Mouse (Mus musculus) liver, embryonic 13.5 days (tissue): ENCODE data around the gene Lrrk1. TPM values are rescaled to one million over a fixed set of nuclear protein-coding genes. Genes with fewer than 3 reads are reported as not detected.

Experiments used
- ATAC-seq: fragments of 200-750 bp; cut with Nextera tagmentation; 2 replicates; pipeline ENCODE4 v1.8.0; 2017; ENCODE audit warnings: low read depth, mild to moderate bottlenecking, moderate number of reproducible peaks, moderate library complexity
- DNase-seq: peaks from one replicate; pipeline ENCODE4 v3.0.0; 2022
- H3K27ac ChIP-seq: fragments of 300-500 bp; sonication (generic); 2 replicates; pipeline ENCODE4 v1.5.1; 2015; ENCODE audit warnings: moderate library complexity, mild to moderate bottlenecking, inconsistent platforms
- H3K27me3 ChIP-seq: fragments of 300-500 bp; sonication (generic); 2 replicates; pipeline ENCODE4 v1.6.1; 2015; ENCODE audit warnings: mild to moderate bottlenecking, inconsistent platforms
- H3K36me3 ChIP-seq: fragments of 300-500 bp; sonication (generic); 2 replicates; pipeline ENCODE4 v1.6.1; 2015; ENCODE audit warnings: mild to moderate bottlenecking, inconsistent platforms
- H3K4me1 ChIP-seq: fragments of 300-500 bp; sonication (generic); replicated peaks from 2 replicates; pipeline ENCODE4 v1.6.1; 2015; ENCODE audit warnings: inconsistent platforms
- H3K4me2 ChIP-seq: fragments of 300-500 bp; sonication (generic); 2 replicates; pipeline ENCODE4 v1.6.1; 2015; ENCODE audit warnings: inconsistent platforms, mild to moderate bottlenecking, moderate library complexity
- H3K4me3 ChIP-seq: fragments of 300-500 bp; sonication (generic); replicated peaks from 2 replicates; pipeline ENCODE4 v1.5.1; 2015; ENCODE audit warnings: mild to moderate bottlenecking, inconsistent platforms
- H3K9ac ChIP-seq: fragments of 300-500 bp; sonication (generic); 2 replicates; pipeline ENCODE4 v1.6.1; 2015; ENCODE audit warnings: mild to moderate bottlenecking, inconsistent platforms
- H3K9me3 ChIP-seq: fragments of 300-500 bp; sonication (generic); replicated peaks from 2 replicates; pipeline ENCODE4 v1.6.1; 2016; ENCODE audit warnings: inconsistent platforms
- WGBS: fragments of 180-500 bp; shearing (Covaris S2); methylation state at CpG from one replicate; pipeline ENCODE4 v1.1.7; 2015; ENCODE audit not compliant: insufficient replicate concordance; 5-methylcytosine and 5-hydroxymethylcytosine counted together
- polyA plus RNA-seq: library from polyadenylated mRNA; unstranded; fragments of >200 nt; fragmentation: Nextera tagmentation; extraction: Ambion mirVana; gene quantifications from 2 replicates; pipeline ENCODE4 v1.2.1, GENCODE M21; 2015

Lrrk1 gene
- polyA plus RNA-seq, 1 experiment from 2014 or later = 4.2 TPM

DNA sequence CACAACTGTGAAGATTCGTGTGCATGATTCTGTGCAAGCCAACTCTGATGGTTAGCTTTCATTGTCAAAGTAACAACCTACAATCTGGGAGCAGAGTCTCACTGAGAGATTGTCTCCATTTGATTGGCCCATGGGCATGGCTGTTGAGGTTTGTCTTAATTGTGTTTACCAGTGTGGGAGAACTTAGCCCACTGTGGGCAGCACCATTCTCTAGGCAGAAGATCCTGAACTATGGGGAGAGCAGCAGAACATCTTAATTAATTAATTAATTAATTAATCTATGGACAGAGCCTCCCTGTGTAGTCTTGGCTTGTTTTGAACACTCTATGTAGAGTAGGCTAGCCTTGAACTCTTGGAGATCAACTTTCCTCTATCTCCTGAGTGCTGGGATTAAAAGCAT is 164.4 kb downstream of the Lrrk1 start:
- 73% methylated on average over 1 of the region's 1 CpGs for WGBS
- no peaks in the 10 kb centered on the region for H3K9me3 ChIP-seq
- no peak overlapping the region for H3K4me2 ChIP-seq
- no peak overlapping the region for H3K4me3 ChIP-seq
- no peaks in the 10 kb centered on the region for H3K36me3 ChIP-seq
- H3K27me3 ChIP-seq = no peaks in the 10 kb centered on the region
- peaks cover 41% of the 10 kb centered on the region for H3K4me1 ChIP-seq
- DNase-seq = no peak
- no peak overlapping the region for H3K9ac ChIP-seq
- no peak overlapping the region for H3K27ac ChIP-seq
- ATAC-seq = no peak

- ATAC-seq (no peak), DNase-seq (no peak)
- Histone ChIP-seq H3K4me1 (peaks cover 38% of the 10 kb centered on the region), H3K9me3 (no peaks in the 10 kb centered on the region), H3K4me2 (no peak overlapping the region), H3K36me3 (no peaks in the 10 kb centered on the region), H3K27me3 (no peaks in the 10 kb centered on the region), H3K4me3 (no peak overlapping the region), H3K9ac (no peak overlapping the region), H3K27ac (no peak overlapping the region)
- 50% methylated on average over 8 of the region's 8 CpGs for whole genome bisulfite sequencing
Observed at GRCm38 (mm10) chr7:66222621-66223091, 165.5 kb downstream of the Lrrk1 start.

DNA sequence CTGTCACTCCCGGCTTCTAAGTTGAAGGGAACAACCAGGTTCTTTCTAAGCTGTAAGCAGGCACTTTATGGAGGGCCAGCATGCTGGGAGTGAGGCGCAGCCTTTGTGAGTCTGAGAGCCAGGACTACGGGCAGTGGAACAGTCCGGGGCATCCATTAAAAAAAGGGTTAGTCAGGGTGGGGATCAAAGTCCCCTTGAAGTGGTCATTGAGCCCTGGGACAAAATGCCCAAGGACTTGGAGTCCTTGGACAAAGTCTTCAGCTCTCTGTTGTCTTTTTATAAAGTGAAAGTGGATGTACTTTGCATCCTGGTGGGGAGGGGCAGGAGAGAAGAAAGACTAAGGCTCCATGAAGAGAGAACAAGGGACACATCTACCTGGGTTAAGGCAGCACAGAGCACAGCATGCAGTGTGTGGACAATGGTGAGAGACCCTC is 168.3 kb downstream of the Lrrk1 start:
- Histone ChIP-seq H3K27ac (0 out of 2 replicates have a peak overlapping the region, but pooled peaks have one; percentile 15), H3K27me3 (no peaks in the 10 kb centered on the region), H3K9ac (no peak overlapping the region), H3K4me3 (no peak overlapping the region), H3K4me1 (peaks cover 30% of the 10 kb centered on the region), H3K9me3 (no peaks in the 10 kb centered on the region), H3K4me2 (no peak overlapping the region), H3K36me3 (no peaks in the 10 kb centered on the region)
- WGBS = 78% methylated on average over 4 of the region's 4 CpGs
- DNase-seq = no peak
- ATAC-seq = no peak

GRCm38 (mm10) chr7:66219028-66219793 is 168.9 kb downstream of the Lrrk1 start:
- WGBS = 73% methylated on average over 4 of the region's 4 CpGs
- Histone ChIP-seq H3K27me3 (no peaks in the 10 kb centered on the region), H3K9ac (no peak overlapping the region), H3K27ac (0 out of 2 replicates have a peak overlapping the region, but pooled peaks have one; percentile 15), H3K36me3 (no peaks in the 10 kb centered on the region), H3K4me3 (no peak overlapping the region), H3K4me1 (peaks cover 30% of the 10 kb centered on the region), H3K9me3 (no peaks in the 10 kb centered on the region), H3K4me2 (no peak overlapping the region)
- no peak for DNase-seq
- ATAC-seq = no peak

GRCm38 (mm10) chr7:66218193-66219014 is 169.7 kb downstream of the Lrrk1 start:
- WGBS = 40% methylated on average over 9 of the region's 9 CpGs
- H3K36me3 ChIP-seq = no peaks in the 10 kb centered on the region
- H3K27ac ChIP-seq = peak overlapping the region; percentile 73
- ATAC-seq = peak; percentile 22; the same call in 1 of the 2 replicates
- H3K4me1 ChIP-seq = peaks cover 30% of the 10 kb centered on the region
- H3K4me2 ChIP-seq = no peak overlapping the region
- no peak overlapping the region; the same call in 1 of the 2 replicates for H3K9ac ChIP-seq
- H3K27me3 ChIP-seq = no peaks in the 10 kb centered on the region
- H3K9me3 ChIP-seq = no peaks in the 10 kb centered on the region
- no peak overlapping the region for H3K4me3 ChIP-seq
- DNase-seq = no peak

DNA sequence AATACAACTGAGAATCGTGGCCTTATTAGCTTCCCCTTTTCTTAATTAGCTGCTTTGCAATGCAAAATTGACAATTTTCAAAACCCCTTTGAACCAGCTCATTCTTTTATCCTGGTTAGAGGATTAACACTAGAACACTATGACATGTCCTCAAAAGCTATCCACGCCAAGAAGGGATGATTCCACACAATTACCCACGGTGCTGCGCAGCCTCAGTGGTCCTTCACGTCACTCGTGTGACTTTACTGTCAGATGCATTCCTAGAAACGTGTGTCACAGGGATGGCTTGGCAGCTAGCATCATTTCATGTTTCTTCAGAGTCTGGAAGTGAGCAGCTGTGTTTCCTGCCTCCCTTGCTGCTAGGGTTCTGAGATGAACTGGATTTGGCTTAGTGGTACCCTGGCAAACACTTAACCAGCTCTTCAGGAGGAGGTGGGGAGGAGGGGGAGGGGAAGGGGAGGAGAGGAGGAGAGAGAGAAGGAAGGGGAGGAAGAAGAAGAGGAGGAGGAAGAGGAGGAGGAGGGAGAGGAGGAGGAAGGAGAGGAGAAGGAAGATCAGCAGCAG is 170.5 kb downstream of the Lrrk1 start:
- H3K9me3 ChIP-seq = no peaks in the 10 kb centered on the region
- H3K9ac ChIP-seq = no peak overlapping the region
- H3K4me1 ChIP-seq = peaks cover 27% of the 10 kb centered on the region
- no peak overlapping the region for H3K4me3 ChIP-seq
- H3K27me3 ChIP-seq = no peaks in the 10 kb centered on the region
- DNase-seq (no peak), ATAC-seq (no peak)
- peak overlapping the region; percentile 73 for H3K27ac ChIP-seq
- H3K4me2 ChIP-seq = no peak overlapping the region
- WGBS = 76% methylated on average over 7 of the region's 7 CpGs
- H3K36me3 ChIP-seq = no peaks in the 10 kb centered on the region

DNA sequence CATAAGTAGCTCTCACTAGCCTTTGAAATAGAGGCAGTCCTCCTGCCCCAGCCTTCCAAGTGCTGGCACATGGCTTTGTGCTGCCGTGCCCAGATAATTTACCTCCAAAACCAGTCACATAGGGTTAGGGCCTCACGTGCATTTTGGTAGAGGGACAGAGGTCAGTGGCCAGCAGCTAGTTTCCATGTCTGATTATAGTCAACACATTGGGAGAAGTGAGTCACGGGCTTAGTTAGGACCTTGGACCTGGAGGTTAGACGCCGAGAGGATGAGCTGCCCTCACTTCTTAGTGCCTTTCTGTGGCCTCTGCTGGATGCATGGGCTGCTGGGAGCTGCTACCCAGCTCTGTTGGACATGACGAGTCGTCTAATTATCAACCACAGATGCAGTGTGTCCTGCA is 171.1 kb downstream of the Lrrk1 start:
- Histone ChIP-seq H3K9ac (no peak overlapping the region), H3K27me3 (no peaks in the 10 kb centered on the region), H3K9me3 (no peaks in the 10 kb centered on the region), H3K36me3 (no peaks in the 10 kb centered on the region), H3K4me3 (no peak overlapping the region), H3K27ac (no peak overlapping the region), H3K4me1 (peaks cover 23% of the 10 kb centered on the region), H3K4me2 (no peak overlapping the region)
- WGBS = 78% methylated on average over 7 of the region's 7 CpGs
- no peak for DNase-seq
- ATAC-seq = no peak

DNA sequence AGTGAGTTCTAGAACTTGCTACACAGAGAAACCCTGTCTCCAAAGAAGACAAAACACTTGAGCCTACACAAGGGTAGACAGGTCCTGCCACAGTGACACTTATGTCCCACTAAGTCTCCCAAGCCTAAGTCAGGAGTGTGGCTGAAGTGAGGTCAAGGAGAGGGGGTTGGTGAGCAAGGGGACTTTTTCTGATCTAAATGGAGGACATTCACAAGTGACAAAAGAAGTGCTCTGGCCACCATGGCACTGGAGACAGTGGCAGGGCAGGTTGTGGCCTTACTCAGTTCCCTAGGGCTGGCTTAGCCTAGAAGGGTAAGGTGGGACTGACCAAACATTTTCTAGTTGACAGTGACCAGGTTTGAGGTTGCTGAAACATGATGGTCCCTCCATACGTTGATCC is 172.2 kb downstream of the Lrrk1 start:
- H3K4me3 ChIP-seq = no peak overlapping the region
- ATAC-seq (no peak), DNase-seq (no peak)
- H3K27ac ChIP-seq = 0 out of 2 replicates have a peak overlapping the region, but pooled peaks have one; percentile 21
- no peaks in the 10 kb centered on the region for H3K36me3 ChIP-seq
- no peaks in the 10 kb centered on the region for H3K27me3 ChIP-seq
- no peak overlapping the region for H3K4me2 ChIP-seq
- H3K9ac ChIP-seq = no peak overlapping the region
- H3K9me3 ChIP-seq = no peaks in the 10 kb centered on the region
- WGBS = 67% methylated on average over 1 of the region's 1 CpGs
- H3K4me1 ChIP-seq = peaks cover 23% of the 10 kb centered on the region

DNA sequence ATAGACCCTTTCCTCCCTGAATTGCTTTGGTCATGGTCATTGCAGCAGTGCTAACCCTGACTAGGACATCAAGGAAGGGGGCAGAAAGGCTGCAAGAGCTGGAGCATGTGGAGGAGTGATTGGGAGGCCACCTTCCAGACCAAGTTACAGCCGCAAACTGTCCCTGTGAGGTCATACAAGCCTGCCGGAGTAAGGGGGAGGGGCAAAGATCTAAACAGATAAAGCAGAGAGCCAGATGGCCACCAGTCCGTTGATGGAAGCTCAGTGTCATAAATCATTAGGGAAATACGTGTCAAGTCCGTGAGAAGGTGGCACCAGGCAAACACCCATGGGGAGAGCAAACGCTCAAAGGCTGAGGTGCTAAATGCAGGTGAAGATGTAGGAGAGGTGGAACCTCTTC is 173.7 kb downstream of the Lrrk1 start:
- DNase-seq (no peak), ATAC-seq (no peak)
- no peak overlapping the region for H3K4me2 ChIP-seq
- no peaks in the 10 kb centered on the region for H3K9me3 ChIP-seq
- no peaks in the 10 kb centered on the region for H3K36me3 ChIP-seq
- H3K9ac ChIP-seq = no peak overlapping the region
- no peaks in the 10 kb centered on the region for H3K27me3 ChIP-seq
- 60% methylated on average over 6 of the region's 6 CpGs for WGBS
- H3K4me1 ChIP-seq = peaks cover 17% of the 10 kb centered on the region
- H3K27ac ChIP-seq = no peak overlapping the region; the same call in 1 of the 2 replicates
- no peak overlapping the region for H3K4me3 ChIP-seq

- H3K27me3 ChIP-seq = no peaks in the 10 kb centered on the region
- H3K4me3 ChIP-seq = no peak overlapping the region
- WGBS = 60% methylated on average over 1 of the region's 1 CpGs
- no peak overlapping the region for H3K4me2 ChIP-seq
- H3K27ac ChIP-seq = no peak overlapping the region; the same call in 1 of the 2 replicates
- H3K4me1 ChIP-seq = peaks cover 4% of the 10 kb centered on the region; the same call in 1 of the 2 replicates
- H3K9me3 ChIP-seq = no peaks in the 10 kb centered on the region
- no peaks in the 10 kb centered on the region for H3K36me3 ChIP-seq
- H3K9ac ChIP-seq = no peak overlapping the region
- no peak for DNase-seq
- no peak for ATAC-seq
Observed at GRCm38 (mm10) chr7:66212887-66213286, 175.3 kb downstream of the Lrrk1 start.

GRCm38 (mm10) chr7:66209920-66210319 is 178.2 kb downstream of the Lrrk1 start:
- H3K27me3 ChIP-seq = no peaks in the 10 kb centered on the region
- H3K36me3 ChIP-seq = no peaks in the 10 kb centered on the region
- ATAC-seq (no peak), DNase-seq (no peak)
- H3K4me3 ChIP-seq = no peak overlapping the region
- no peak overlapping the region for H3K4me2 ChIP-seq
- no peak overlapping the region for H3K9ac ChIP-seq
- no peaks in the 10 kb centered on the region; the same call in 1 of the 2 replicates for H3K4me1 ChIP-seq
- H3K9me3 ChIP-seq = no peaks in the 10 kb centered on the region
- H3K27ac ChIP-seq = no peak overlapping the region
- 34% methylated on average over 2 of the region's 2 CpGs for WGBS
